Mouse (Mus musculus): ENCODE results near the gene Itch. TPM values are rescaled to one million over a fixed set of nuclear protein-coding genes. Genes with fewer than 3 reads are reported as not detected.
"Not testable (repeated sequence)": the region's sequence is repeated elsewhere in the genome, so short reads cannot be mapped to it uniquely, and the experiment has no call there.

The Itch gene
- polyA plus RNA-seq, 1 experiment from 2014 or later, result 51.9 TPM

DNA sequence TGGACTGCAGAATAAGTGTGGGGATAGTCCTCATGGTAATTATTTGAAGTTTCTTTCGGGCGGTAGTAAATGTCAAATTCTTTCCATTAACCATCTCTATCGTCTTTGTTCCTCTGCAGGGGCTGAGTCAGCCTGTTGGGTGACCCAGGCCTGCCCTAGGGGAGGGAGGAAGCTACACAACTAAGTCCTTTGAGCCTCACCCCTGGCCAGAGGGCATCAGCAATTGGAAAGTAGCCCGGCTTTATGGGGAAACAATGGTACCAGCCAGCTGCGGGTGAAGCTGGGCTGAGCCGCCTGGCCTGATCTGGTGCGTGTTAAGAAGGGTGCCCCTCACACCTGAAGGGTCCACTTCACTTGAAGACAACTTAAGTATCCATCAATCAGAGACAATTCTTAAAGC is 33.9 kb upstream of the Itch start:
- H3K36me3 ChIP-seq (ENCODE audit: control insufficient read depth, insufficient read depth, low read length), result no peaks in the 10 kb centered on the region
- no peaks in the 10 kb centered on the region for H3K27me3 ChIP-seq (ENCODE audit: control insufficient read depth, insufficient read depth, low read length)
- no peaks in the 10 kb centered on the region for H3K9me3 ChIP-seq (replicated peaks; ENCODE audit: control insufficient read depth, low read length)
- no peak overlapping the region for H3K4me3 ChIP-seq (replicated peaks; ENCODE audit: low read length)
- no peak overlapping the region for H3K4me2 ChIP-seq (ENCODE audit: low read depth, low read length)
- H3K27ac ChIP-seq (ENCODE audit: low read length), result no peak overlapping the region
- no peak overlapping the region for H3K9ac ChIP-seq (ENCODE audit: low read length)
- 69% methylated on average over 7 of the region's 7 CpGs for WGBS
- no peaks in the 10 kb centered on the region for H3K4me1 ChIP-seq (ENCODE audit: control insufficient read depth, insufficient read depth, low read length)
- ATAC-seq (ENCODE audit: insufficient read depth, low FRiP score), result no peak

DNA sequence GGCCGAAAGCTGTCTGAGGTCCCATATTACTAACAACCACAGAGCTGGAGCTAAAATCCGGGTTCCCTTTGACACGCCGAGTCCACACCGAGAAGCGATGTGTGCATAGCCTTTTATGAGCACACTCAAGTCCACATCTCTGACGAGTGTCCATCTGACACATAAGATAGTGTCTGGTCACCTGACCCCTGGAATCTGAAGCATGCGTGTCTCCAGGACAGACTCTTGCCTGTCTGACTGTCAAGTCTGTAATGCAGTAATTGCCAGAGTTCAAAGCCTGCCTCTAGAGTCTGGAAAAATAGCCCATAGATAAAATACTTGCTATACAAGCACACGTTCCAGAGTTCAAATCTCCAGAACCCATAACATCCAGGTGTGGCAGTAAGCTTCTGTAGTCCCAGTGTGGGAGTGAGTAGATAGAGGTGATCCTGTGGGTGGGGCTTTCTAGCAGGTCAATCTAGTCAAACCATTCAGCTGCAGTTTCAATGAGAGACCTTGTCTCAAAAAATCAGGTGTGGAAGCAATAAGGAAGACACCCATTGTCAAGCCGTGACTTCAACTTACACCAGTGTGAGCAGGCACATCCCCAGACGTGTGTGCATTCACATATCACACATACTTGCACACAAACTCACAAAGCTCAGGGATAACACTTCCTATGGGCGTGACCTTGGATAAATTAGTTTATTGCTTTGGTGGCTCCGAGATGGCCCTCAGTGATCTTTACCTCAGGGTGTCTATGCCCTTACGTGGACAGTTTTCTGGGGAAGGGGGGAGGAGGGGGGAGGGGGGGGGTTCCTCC is 33.1 kb upstream of the Itch start:
- H3K4me1 ChIP-seq (ENCODE audit: control insufficient read depth, insufficient read depth, low read length), result no peaks in the 10 kb centered on the region
- H3K9me3 ChIP-seq (replicated peaks; ENCODE audit: control insufficient read depth, low read length), result no peaks in the 10 kb centered on the region
- no peak overlapping the region for H3K27ac ChIP-seq (ENCODE audit: low read length)

DNA sequence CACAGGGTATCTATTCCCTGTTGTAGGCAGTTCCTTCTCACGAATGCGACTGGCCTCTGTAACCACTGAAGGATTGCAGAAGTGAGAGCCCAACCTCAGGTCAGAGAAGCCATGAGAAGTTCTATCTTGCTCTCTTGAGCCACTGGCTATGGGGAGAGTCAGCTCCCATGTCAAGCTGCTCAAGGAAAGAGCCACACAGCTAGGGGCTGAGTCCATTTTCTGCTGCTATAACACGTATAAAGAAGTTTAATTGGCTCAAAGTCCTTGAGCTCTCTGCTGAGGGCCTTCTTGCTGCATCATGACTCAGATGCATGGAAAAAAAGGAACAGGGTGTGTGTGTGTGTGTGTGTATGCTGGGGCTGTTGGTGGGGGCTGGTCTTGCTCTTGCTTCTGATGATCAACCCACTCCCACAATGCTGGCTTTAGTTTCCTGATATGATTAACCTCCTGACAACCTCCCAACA is 32.5 kb upstream of the Itch start:
- Histone ChIP-seq H3K4me3 (replicated peaks; ENCODE audit: low read length) (no peak overlapping the region), H3K36me3 (ENCODE audit: control insufficient read depth, insufficient read depth, low read length) (no peaks in the 10 kb centered on the region), H3K4me2 (ENCODE audit: low read depth, low read length) (no peak overlapping the region), H3K27ac (ENCODE audit: low read length) (no peak overlapping the region), H3K9me3 (replicated peaks; ENCODE audit: control insufficient read depth, low read length) (no peaks in the 10 kb centered on the region), H3K27me3 (ENCODE audit: control insufficient read depth, insufficient read depth, low read length) (no peaks in the 10 kb centered on the region), H3K4me1 (ENCODE audit: control insufficient read depth, insufficient read depth, low read length) (no peaks in the 10 kb centered on the region), H3K9ac (ENCODE audit: low read length) (no peak overlapping the region)
- 60% methylated on average over 3 of the region's 3 CpGs for WGBS
- ATAC-seq (ENCODE audit: insufficient read depth, low FRiP score), result no peak

More for the DNA sequence above, 33.1 kb upstream of the Itch start:
- Histone ChIP-seq H3K4me2 (ENCODE audit: low read depth, low read length) (no peak overlapping the region), H3K4me3 (replicated peaks; ENCODE audit: low read length) (no peak overlapping the region), H3K27me3 (ENCODE audit: control insufficient read depth, insufficient read depth, low read length) (no peaks in the 10 kb centered on the region), H3K36me3 (ENCODE audit: control insufficient read depth, insufficient read depth, low read length) (no peaks in the 10 kb centered on the region), H3K9ac (ENCODE audit: low read length) (no peak overlapping the region)
- 72% methylated on average over 14 of the region's 14 CpGs for WGBS
- no peak for ATAC-seq (ENCODE audit: insufficient read depth, low FRiP score)

DNA sequence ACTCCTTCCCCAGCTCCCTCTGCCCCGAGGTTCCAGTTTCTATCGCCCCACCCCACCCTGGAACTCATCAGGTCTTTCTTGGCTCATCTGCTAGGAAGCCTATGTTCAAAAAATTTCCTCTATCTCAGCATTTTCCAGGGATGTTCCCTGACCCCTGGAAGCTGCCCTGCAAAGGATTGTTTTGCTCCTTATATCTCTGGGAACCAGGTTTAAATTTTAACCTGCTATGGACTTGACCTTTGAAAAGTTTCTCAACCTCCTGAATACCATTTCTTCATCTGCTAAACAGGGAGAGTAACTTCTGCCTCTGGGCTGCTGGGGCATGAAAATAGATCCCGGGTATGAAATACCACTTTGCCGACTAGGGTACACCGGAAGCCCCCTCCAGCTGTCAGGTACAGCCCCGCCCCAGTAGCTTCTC is 31.5 kb upstream of the Itch start:
- H3K27ac ChIP-seq (ENCODE audit: low read length), result no peak overlapping the region
- ATAC-seq (ENCODE audit: insufficient read depth, low FRiP score), result no peak
- H3K4me3 ChIP-seq (replicated peaks; ENCODE audit: low read length), result no peak overlapping the region
- 40% methylated on average over 6 of the region's 6 CpGs for WGBS
- H3K4me2 ChIP-seq (ENCODE audit: low read depth, low read length), result no peak overlapping the region
- H3K27me3 ChIP-seq (ENCODE audit: control insufficient read depth, insufficient read depth, low read length), result no peaks in the 10 kb centered on the region
- H3K36me3 ChIP-seq (ENCODE audit: control insufficient read depth, insufficient read depth, low read length), result no peaks in the 10 kb centered on the region
- no peaks in the 10 kb centered on the region for H3K9me3 ChIP-seq (replicated peaks; ENCODE audit: control insufficient read depth, low read length)
- H3K4me1 ChIP-seq (ENCODE audit: control insufficient read depth, insufficient read depth, low read length), result no peaks in the 10 kb centered on the region
- H3K9ac ChIP-seq (ENCODE audit: low read length), result no peak overlapping the region

DNA sequence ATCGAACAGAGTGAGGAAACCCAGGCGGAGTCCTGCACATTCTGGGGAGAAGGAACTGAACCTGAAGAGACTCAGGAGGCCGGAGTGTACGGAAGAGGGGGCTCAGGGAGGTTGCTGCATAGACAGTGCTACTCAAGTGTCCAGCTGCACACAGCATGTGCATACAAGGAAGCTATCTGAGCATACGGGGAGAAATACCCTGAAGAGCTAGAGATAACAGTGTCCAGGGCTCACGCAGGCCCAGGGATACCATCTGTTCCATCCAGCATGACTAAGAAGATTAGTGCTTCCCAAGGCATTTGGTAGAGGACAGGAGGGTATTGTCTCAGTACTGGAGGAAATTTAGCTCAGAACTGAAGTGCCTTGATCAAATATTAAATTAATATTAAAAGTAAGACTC is 29.7 kb upstream of the Itch start:
- Histone ChIP-seq H3K27me3 (ENCODE audit: control insufficient read depth, insufficient read depth, low read length) (no peaks in the 10 kb centered on the region), H3K9me3 (replicated peaks; ENCODE audit: control insufficient read depth, low read length) (no peaks in the 10 kb centered on the region), H3K4me3 (replicated peaks; ENCODE audit: low read length) (no peak overlapping the region), H3K4me2 (ENCODE audit: low read depth, low read length) (no peak overlapping the region), H3K4me1 (ENCODE audit: control insufficient read depth, insufficient read depth, low read length) (no peaks in the 10 kb centered on the region), H3K27ac (ENCODE audit: low read length) (no peak overlapping the region), H3K36me3 (ENCODE audit: control insufficient read depth, insufficient read depth, low read length) (no peaks in the 10 kb centered on the region), H3K9ac (ENCODE audit: low read length) (no peak overlapping the region)
- ATAC-seq (ENCODE audit: insufficient read depth, low FRiP score), result no peak
- WGBS, result 79% methylated on average over 6 of the region's 6 CpGs

DNA sequence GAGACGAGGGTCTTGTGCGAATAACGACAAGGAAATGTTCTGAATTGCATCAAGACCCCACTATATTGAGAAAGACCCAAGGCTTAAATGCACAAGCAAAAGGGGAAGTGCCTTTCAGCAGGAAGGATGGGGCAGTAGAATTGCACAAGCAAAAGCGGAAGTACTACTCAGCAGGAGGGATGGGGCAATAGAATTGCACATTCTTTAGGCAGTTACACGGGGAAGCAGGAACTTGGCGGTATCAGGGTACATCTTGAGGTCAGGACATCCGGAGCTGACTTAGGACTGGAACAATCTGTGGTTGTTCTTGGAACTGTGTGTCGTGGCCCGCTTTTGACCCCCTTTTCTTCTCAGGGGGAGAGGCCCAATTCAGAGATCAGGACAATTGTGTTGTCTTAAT is 26.0 kb upstream of the Itch start:
- not testable (repeated sequence) for ATAC-seq (ENCODE audit: insufficient read depth, low FRiP score); H3K9ac ChIP-seq (ENCODE audit: low read length); H3K4me1 ChIP-seq (ENCODE audit: control insufficient read depth, insufficient read depth, low read length); H3K27ac ChIP-seq (ENCODE audit: low read length); H3K27me3 ChIP-seq (ENCODE audit: control insufficient read depth, insufficient read depth, low read length); H3K4me2 ChIP-seq (ENCODE audit: low read depth, low read length); H3K9me3 ChIP-seq (replicated peaks; ENCODE audit: control insufficient read depth, low read length); H3K36me3 ChIP-seq (ENCODE audit: control insufficient read depth, insufficient read depth, low read length); H3K4me3 ChIP-seq (replicated peaks; ENCODE audit: low read length)
- 80% methylated on average over 9 of the region's 9 CpGs for WGBS

DNA sequence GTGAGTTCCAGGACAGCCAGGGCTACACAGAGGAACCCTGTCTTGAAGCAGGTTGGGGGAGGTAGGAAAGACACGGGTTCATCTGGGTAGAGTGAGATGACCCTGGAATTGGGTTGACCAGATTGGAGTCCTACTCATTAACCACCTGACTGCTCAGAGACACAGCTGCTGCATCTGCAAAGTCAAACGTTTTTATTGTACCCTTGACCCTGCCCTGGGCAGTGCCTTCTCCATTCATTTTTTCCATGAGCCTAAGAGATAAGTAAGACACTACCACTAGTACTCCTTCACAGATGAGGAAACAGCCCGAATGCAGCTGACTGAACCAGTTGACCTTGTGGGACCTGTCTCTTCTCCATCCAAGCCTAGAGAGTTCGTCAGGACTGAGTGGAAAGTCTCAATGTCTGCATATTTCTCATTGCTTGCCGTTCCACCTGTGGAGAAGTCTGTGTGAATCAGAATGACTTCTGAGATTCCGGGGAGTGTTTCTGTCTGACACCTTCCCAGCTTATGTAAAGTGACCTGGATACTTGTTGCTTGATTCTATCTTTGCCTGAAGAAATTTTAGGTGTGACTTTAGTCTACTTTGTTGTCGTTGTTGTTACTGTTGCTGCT is 18.0 kb upstream of the Itch start:
- ATAC-seq (ENCODE audit: insufficient read depth, low FRiP score), result no peak
- H3K9me3 ChIP-seq (replicated peaks; ENCODE audit: control insufficient read depth, low read length), result peaks cover 5% of the 10 kb centered on the region

DNA sequence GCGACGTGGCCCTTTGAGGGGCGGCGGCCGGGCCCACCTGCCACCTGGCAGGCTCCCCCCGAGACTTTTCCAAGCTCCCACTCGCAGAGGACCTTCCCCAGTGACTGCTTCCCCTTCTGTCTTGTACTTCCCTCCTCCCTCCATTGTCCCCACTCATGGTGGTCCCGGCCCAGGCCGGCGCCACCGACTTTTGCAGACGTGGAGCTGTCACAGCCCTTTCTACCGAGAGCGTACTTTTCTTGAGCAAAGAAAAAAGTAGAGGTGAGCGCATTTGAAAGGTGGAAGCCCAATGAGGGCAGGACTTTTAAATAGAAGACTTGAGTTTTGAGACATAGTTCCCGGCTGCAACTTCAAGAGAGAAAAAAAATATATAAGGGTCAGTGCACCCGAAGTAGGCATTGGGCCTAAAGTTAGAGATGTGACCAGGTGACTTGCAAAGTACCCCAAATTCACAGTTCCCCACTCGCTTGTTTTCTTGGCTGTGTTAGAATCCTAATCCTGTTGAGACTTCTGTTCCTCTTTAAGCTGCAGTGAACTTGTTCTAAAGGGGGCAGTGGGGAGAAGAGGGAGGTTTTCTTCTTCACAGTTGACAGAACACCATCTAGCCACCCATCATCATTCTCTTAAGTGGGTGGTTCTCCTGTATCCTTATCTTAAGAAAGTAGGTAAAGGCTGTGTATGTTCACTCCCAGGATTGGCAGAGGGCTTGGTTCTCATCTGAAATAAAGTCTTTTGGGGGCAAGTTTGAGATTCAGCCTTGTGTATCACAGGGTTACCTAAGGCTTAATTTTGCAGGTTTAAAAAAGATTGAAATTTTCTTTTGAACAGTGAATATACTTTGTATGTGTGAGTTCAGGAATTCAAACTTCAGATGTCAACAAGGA is 910 bp downstream of the Itch start:
- Histone ChIP-seq H3K9me3 (replicated peaks; ENCODE audit: control insufficient read depth, low read length) (no peaks in the 10 kb centered on the region), H3K4me3 (replicated peaks; ENCODE audit: low read length) (peak overlapping the region; percentile 71), H3K4me1 (ENCODE audit: control insufficient read depth, insufficient read depth, low read length) (peaks cover 14% of the 10 kb centered on the region), H3K4me2 (ENCODE audit: low read depth, low read length) (peak overlapping the region; percentile 59), H3K27ac (ENCODE audit: low read length) (peak overlapping the region; percentile 76), H3K9ac (ENCODE audit: low read length) (peak overlapping the region; percentile 98), H3K36me3 (ENCODE audit: control insufficient read depth, insufficient read depth, low read length) (0 out of 2 replicates have a peak, but pooled peaks cover 9% of the 10 kb centered on the region), H3K27me3 (ENCODE audit: control insufficient read depth, insufficient read depth, low read length) (no peaks in the 10 kb centered on the region)
- no peak for ATAC-seq (ENCODE audit: insufficient read depth, low FRiP score)
- WGBS, result 1% methylated on average over 18 of the region's 18 CpGs

More for the DNA sequence above, 18.0 kb upstream of the Itch start:
- no peak overlapping the region for H3K4me2 ChIP-seq (ENCODE audit: low read depth, low read length)
- H3K4me3 ChIP-seq (replicated peaks; ENCODE audit: low read length), result no peak overlapping the region
- H3K9ac ChIP-seq (ENCODE audit: low read length), result no peak overlapping the region
- WGBS, result 60% methylated on average over 7 of the region's 7 CpGs
- no peaks in the 10 kb centered on the region for H3K36me3 ChIP-seq (ENCODE audit: control insufficient read depth, insufficient read depth, low read length)
- H3K27me3 ChIP-seq (ENCODE audit: control insufficient read depth, insufficient read depth, low read length), result no peaks in the 10 kb centered on the region
- H3K4me1 ChIP-seq (ENCODE audit: control insufficient read depth, insufficient read depth, low read length), result no peaks in the 10 kb centered on the region
- no peak overlapping the region for H3K27ac ChIP-seq (ENCODE audit: low read length)

All from stomach, embryonic 16.5 days (tissue).